Mouse (Mus musculus): ENCODE measurements around the gene Lrmp.

Lrmp gene

DNA sequence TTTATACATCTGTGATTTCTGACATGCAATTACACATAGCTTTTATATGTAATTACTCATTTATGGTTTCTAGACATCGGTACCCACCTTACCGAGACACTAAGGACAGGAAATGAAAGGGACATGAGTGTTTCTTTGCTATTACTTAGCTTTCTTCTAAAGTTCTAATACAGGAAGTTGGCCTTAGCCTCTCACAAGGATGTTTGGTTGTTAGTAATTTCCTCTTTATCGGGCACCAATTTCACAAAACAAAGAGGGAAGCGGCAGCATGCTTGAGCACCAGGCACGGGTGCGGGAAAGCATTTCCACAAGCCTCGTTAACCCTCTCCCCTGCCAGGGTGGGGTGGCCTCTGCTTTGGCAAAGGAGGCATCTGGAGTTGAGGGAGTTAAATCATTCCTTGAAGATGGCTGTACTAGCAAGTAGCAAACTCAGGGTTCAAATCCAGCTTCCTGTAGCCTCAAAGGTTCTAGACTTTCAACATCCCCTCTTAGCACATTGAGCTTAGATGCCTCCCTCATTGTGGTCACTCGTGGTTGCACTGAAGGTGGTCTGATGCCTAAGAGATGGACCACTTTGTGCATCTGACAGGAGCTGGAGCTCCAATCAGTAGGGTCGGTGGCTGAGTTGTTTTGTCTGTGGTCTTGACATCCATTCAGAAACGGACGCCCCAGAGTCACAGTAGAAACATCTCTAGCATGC lies 24.5 kb downstream of the Lrmp start:
- no peak for DNase-seq

GRCm38 (mm10) chr6:145140706-145141105 lies 25.3 kb downstream of the Lrmp start:
- no peak for DNase-seq

- no peak for DNase-seq
Measured at GRCm38 (mm10) chr6:145141827-145142226, 26.4 kb downstream of the Lrmp start.

DNA sequence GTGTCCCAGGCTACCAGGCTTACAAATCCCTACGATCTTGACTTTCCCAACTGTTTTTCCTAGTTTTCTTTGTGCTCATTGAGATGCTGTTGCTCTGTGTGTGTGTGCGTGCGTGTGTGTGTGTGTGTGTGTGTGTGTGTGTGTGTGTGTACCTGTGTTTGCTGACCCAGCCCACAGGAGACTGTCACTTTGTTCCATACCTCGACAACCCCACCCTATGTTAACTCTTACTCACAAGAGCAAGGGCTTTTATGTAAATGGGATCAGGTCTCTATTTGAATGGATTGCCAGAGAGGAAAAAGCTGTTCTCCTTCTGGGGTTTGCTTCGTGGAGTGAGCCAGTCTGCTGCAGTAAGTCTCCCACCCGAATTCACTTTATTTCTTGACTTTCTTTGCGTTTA lies 29.7 kb downstream of the Lrmp start:
- no peak for DNase-seq

GRCm38 (mm10) chr6:145147716-145148115 lies 32.3 kb downstream of the Lrmp start:
- no peak for DNase-seq

DNA sequence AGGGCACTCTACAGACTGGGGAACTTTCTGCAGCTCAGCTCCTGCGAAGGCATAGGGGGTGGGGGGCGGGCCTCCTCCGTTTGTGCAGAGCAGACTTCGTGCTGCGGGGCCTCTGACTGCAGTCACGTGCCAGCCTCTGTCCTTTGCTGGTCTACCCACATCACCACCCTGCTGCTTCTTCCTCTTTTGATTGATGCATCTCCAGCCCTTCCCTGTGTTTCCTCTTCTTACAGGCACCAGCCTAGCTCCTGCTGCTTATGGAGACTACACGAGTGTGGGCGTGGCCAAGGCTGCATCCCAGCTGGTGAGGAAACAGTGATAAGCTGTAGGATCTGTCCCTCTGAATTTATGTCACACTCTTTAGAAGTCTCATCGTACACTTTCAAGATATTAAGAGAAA lies 33.6 kb downstream of the Lrmp start:
- no peak for DNase-seq

- DNase-seq: no peak
Measured at GRCm38 (mm10) chr6:145158619-145159018, 43.2 kb downstream of the Lrmp start.

DNA sequence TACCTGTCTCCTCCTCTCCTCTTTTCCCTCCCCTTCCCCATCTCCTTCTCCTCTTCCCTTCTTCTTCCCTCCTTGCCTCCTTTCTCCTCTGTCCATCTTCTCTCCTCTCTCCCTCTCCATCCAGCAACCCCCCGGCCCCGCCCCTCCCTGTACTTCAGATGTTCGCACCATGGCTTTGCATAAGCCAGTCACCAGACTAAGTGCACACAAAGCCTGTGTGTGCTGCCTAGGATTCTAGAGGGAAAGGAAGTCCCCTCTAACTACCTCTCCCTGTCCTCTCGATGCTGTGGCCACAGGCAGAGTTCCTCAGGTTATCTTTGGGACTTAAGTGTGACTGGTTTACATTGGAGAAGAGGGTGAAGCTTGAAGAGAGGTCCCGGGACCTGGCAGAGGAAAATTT lies 45.1 kb downstream of the Lrmp start:
- DNase-seq: no peak

DNA sequence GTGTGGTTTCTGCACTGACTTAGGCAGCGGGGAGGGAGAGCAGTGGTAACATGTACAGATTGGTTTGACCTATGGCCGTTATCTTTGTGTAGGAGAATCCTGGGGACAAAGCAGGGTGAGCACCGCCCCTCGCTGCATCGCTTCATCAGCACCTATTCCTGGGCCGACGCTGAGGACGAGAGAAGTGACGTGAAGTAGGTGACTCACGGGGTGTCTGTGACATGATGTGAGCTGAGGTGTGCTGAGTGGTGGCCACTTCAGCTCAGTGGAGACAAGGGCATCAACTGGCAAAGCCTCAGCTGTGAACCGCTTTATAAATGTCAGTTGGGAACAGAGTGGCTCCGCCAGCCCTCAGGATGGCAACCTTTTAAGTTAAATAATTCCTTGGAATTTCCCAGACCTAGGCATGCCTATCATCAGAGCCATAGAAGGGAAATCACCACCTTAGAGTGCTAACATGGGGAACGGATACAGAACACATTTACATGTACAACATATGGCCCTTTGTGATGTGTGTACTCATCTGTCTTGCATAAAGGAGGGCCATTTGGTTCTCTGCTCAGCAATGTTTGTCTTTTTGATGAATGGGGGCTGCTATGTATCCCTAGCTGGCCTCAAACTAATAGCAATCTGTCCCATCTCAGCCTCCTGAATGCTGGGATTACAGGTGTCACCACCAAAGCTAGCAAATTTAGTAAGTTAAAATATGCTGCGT lies 56.6 kb downstream of the Lrmp start:
- no peak for DNase-seq

DNA sequence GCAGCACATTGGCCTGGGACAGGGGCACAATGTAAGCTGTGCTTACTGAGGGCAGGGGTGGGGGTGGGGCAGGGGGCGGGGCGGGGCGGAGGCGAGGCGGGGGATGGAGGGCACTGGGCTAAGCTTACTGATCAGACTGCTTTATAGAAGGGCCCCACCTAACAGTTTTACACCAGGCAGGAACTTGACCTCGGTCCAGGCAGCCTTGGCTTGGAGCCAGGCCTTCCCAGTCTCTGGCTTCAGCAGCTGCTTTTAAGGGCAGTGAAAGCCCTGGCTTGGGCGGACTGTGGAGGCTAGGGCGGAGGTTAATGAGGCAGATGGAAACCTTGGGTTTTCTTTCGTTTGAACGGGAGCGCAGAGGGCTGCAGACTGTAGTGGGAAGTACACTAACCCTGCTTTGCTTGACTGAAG lies 58.3 kb downstream of the Lrmp start:
- peak in 1 of 2 experiments; percentile 13 for DNase-seq

GRCm38 (mm10) chr6:145175571-145175981 lies 60.1 kb downstream of the Lrmp start:
- DNase-seq: no peak

DNA sequence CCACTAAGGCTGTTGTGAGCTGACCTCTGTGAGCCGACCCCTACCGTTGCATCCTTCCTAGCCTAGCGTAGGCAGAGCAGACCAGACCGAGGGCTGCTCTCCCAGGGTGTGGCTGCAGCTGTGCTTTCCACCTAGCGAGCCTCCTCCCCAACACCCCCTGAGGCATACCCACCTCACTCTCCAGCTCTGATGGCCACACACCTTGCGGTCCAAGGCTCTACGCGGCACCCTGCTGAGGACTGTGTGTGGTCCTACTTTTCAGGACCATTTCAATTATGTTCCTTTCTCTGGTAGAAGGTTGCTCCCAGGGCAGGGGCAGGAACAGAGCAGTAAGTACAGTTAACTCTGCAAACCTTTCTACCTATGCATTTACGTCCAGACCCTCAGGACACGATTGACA lies 61.0 kb downstream of the Lrmp start:
- no peak for DNase-seq

GRCm38 (mm10) chr6:145179665-145180064 lies 64.2 kb downstream of the Lrmp start:
- peak; percentile 14 to 20 for DNase-seq

- DNase-seq: no peak
Measured at GRCm38 (mm10) chr6:145182044-145182443, 66.6 kb downstream of the Lrmp start.

GRCm38 (mm10) chr6:145186096-145186495 lies 70.6 kb downstream of the Lrmp start:
- no peak for DNase-seq

- peak; percentile 31 to 46 for DNase-seq
Measured at GRCm38 (mm10) chr6:145187093-145188088, 71.9 kb downstream of the Lrmp start.

DNA sequence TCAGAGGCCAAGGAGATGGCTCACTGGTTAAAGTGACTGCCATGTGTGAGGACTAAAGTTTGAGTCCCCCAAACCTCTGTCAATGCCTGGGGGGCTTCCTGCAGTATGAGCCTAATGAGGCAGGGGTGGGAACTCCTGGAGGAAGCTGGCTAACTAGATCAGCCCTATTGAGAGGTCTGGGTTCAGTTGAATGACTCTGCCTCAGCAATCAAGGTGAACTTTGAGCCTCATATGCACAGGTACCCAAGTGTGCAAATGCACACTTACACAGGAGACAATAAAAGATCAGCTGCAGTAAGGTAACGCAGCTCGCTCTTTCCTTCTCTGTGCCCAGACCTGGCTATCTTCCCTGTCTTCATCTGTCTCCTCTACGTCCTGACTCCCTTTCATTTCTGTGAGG lies 77.6 kb downstream of the Lrmp start:
- no peak for DNase-seq

- no peak for DNase-seq
Measured at GRCm38 (mm10) chr6:145193446-145193845, 78.0 kb downstream of the Lrmp start.

DNA sequence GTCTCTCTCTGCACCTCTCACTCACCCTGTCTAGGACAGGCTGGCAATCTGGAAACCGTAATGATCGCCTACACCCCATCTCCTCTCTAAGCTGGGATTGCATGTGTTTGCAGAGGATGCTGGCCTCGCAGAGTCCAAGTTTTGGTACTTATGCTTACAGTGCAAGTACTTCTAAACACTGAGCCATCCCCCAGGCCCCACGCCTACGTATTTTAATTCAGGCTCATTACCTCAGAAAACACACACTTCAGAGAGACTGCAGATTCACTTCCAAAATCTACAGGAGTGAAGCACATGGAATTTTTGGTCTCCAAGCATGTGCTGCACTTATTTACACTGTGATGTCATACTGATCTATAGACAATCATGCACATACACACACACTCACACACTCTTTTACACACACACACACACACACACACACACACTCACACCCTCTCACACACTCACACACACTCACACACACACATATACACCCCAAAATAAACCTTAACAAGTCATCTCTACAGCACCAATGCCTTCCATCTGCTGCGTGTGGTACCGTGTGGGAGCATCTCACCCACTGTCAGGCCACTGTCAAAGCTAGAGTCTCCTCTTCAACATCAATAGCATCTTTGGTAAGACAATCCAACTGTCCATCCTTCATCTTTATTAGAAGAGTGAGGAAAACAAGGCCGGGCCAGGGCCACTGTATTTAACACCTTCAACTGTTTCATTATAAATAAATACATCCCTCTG lies 82.7 kb downstream of the Lrmp start:
- DNase-seq: no peak

- no peak for DNase-seq
Measured at GRCm38 (mm10) chr6:145202432-145203125, 87.1 kb downstream of the Lrmp start.

- no peak for DNase-seq
Measured at GRCm38 (mm10) chr6:145204440-145204839, 89.0 kb downstream of the Lrmp start.

DNA sequence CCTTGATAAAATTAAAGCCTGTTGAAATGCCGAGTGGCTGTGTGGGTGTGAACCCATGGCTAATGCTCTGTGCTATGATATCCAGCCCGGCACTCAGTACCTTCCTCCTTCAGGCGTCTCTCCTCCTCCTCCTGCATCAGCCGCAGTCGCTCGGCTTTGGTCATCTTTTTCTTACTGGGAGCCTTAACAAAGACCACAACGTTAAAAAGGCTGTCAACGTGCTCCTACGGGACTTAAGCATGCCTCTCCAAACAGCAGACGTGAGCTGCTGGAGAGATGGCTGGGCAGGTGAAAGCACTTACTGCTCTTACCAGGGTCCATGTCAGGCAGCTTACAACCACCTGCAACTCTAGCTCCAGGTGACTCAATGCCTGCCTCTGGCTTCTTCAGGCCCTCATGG lies 89.7 kb downstream of the Lrmp start:
- no peak for DNase-seq
